Mouse (Mus musculus) embryonic facial prominence, embryonic 11.5 days (tissue): ENCODE results near the gene Lgals1. TPM values are rescaled to one million over a fixed set of nuclear protein-coding genes. Genes with fewer than 3 reads are reported as not detected.

Experiments used
- ATAC-seq: fragments of 200-750 bp; cut with Nextera tagmentation; replicated peaks from 2 replicates; pipeline ENCODE4 v1.8.0; 2017; ENCODE audit warnings: low read depth; ENCODE audit not compliant: insufficient number of reproducible peaks, low FRiP score, low TSS enrichment
- DNase-seq: peaks from one replicate; pipeline ENCODE4 v3.0.0-alpha.2; 2015; ENCODE audit warnings: low spot score
- H3K27ac ChIP-seq: fragments of 300-500 bp; sonication (generic); replicated peaks from 2 replicates; pipeline ENCODE4 v1.5.1; 2014; ENCODE audit warnings: mild to moderate bottlenecking, low read depth, low read length, control low read depth
- H3K27me3 ChIP-seq: fragments of 300-500 bp; sonication (generic); 2 replicates; pipeline ENCODE4 v1.6.1; 2014; ENCODE audit warnings: mild to moderate bottlenecking, low read length, moderate library complexity, mixed read lengths; ENCODE audit not compliant: control insufficient read depth, insufficient read depth
- H3K36me3 ChIP-seq: fragments of 300-500 bp; sonication (generic); replicated peaks from 2 replicates; pipeline ENCODE4 v1.6.1; 2014; ENCODE audit warnings: low read depth, mild to moderate bottlenecking, low read length, moderate library complexity, mixed read lengths; ENCODE audit not compliant: control insufficient read depth, insufficient read depth
- H3K4me1 ChIP-seq: fragments of 300-500 bp; sonication (generic); 2 replicates; pipeline ENCODE4 v1.6.1; 2014; ENCODE audit warnings: low read length, mixed read lengths; ENCODE audit not compliant: control insufficient read depth, insufficient read depth
- H3K4me2 ChIP-seq: fragments of 300-500 bp; sonication (generic); 2 replicates; pipeline ENCODE4 v1.6.1; 2014; ENCODE audit warnings: low read depth, mild to moderate bottlenecking, control low read depth, low read length, moderate library complexity
- H3K4me3 ChIP-seq: fragments of 300-500 bp; sonication (generic); 2 replicates; pipeline ENCODE4 v1.5.1; 2014; ENCODE audit warnings: low read depth, low read length, control low read depth
- H3K9ac ChIP-seq: fragments of 300-500 bp; sonication (generic); replicated peaks from 2 replicates; pipeline ENCODE4 v1.6.1; 2014; ENCODE audit warnings: mild to moderate bottlenecking, control low read depth, low read length
- H3K9me3 ChIP-seq: fragments of 300-500 bp; sonication (generic); replicated peaks from 2 replicates; pipeline ENCODE4 v1.6.1; 2016; ENCODE audit warnings: mild to moderate bottlenecking, low read length, inconsistent platforms, mixed read lengths; ENCODE audit not compliant: control insufficient read depth
- WGBS: fragments of 180-500 bp; shearing (Covaris S2); extraction: QIAGEN DNeasy Blood & Tissue Kit; methylation state at CpG from one replicate; pipeline ENCODE4 v1.1.7; 2014; 5-methylcytosine and 5-hydroxymethylcytosine counted together
- polyA plus RNA-seq: library from polyadenylated mRNA; unstranded; fragments of >200 nt; fragmentation: Nextera tagmentation; extraction: Ambion mirVana; gene quantifications from 2 replicates; pipeline ENCODE4 v1.2.1, GENCODE M21; 2014

Lgals1 gene
- polyA plus RNA-seq, 1 experiment from 2014 or later = 547 TPM

DNA sequence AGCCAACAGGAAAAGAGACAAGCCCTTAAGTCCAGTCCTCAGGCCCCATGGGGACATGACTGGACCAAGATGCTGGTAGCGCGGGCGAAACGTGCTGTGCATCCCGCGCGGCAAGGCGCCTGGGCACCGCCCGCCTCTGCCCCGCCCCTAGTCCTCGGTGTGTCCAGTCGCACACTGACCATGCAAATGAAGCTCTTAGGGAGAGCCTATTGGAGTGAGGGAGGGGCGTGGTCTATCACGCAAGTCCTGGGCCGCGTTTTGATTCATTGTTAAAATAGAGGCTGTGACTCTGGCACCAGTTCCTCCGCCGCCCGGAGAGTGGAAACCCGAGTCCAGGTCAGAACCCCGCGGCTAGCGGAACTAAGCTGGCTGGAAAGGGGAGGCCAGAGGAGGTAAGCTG is 21.1 kb downstream of the Lgals1 start, which contains the start of gene Triobp:
TSS of gene Triobp (plus strand) at position 68 of the 400 bp plus-strand sequence.
- H3K36me3 ChIP-seq = no peaks in the 10 kb centered on the region; the same call in 1 of the 2 replicates
- H3K27me3 ChIP-seq = no peaks in the 10 kb centered on the region
- no peaks in the 10 kb centered on the region for H3K9me3 ChIP-seq
- DNase-seq = peak; percentile 98
- peak within 1 kb of the TSS; percentile 66 for H3K9ac ChIP-seq
- under 1% methylated on average over 24 of the region's 24 CpGs for WGBS
- ATAC-seq = peak; percentile 96
- no peaks in the 10 kb centered on the region; the same call in none of the 2 replicates for H3K4me1 ChIP-seq
- no peak within 1 kb of the TSS for H3K27ac ChIP-seq
- peak within 1 kb of the TSS; percentile 42 for H3K4me2 ChIP-seq
- peak within 1 kb of the TSS; percentile 52 for H3K4me3 ChIP-seq

DNA sequence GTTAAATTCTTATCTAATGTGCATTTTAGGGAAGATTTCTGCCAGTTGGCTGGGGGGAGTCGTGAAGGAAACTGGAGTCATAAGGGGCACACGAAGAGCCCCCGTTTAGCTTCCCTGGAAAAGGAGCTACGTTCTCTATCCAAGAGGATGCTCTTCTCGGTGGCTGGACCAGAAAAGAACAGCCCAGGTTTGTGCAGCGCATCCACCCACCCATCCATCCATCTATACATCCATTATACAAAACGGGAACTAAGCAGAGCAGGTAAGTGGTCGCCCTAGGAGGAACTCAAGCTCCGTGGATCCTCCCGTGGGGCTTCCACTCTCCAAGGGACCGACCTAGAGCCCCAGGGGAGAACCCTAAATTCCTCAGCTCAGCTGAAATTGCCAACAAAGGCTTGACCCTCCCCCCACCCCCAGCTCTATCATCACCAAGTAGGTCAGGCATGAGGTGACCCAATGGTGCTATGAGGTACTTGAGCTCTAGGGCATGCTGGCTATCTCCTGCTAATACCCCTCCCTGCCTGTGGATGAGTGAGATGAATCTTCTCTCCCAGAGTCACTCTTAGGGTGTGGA is 21.7 kb downstream of the Lgals1 start:
- Histone ChIP-seq H3K27me3 (no peaks in the 10 kb centered on the region), H3K9ac (peak overlapping the region; percentile 66), H3K27ac (no peak overlapping the region), H3K9me3 (no peaks in the 10 kb centered on the region), H3K4me3 (peak overlapping the region; percentile 52), H3K36me3 (no peaks in the 10 kb centered on the region; the same call in 1 of the 2 replicates), H3K4me1 (no peaks in the 10 kb centered on the region; the same call in 1 of the 2 replicates), H3K4me2 (peak overlapping the region; percentile 42)
- 6% methylated on average over 11 of the region's 11 CpGs for WGBS
- ATAC-seq = no peak
- no peak for DNase-seq

DNA sequence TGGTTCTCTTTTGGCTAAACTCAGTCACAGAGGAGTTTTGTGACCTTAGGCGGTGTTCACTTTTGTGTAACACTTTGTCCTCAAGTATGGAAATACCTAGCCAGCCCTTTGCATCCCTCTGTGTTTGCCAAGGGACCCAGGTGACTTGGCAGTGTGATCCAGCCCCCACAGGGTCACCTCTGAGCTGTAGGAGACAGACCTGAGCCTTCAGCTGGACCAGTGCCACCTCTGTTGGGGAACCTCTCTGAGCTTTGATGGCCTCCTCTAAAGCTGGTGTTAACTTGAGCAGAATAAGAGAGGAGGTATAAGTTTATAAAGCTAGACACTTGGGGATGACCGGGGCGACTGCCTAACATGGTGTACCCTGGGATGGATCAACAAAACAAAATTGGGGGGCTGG is 22.4 kb downstream of the Lgals1 start:
- Histone ChIP-seq H3K27ac (no peak overlapping the region), H3K4me2 (no peak overlapping the region; the same call in 1 of the 2 replicates), H3K9me3 (no peaks in the 10 kb centered on the region), H3K9ac (no peak overlapping the region; the same call in 1 of the 2 replicates), H3K36me3 (no peaks in the 10 kb centered on the region; the same call in 1 of the 2 replicates), H3K4me3 (no peak overlapping the region), H3K27me3 (no peaks in the 10 kb centered on the region), H3K4me1 (no peaks in the 10 kb centered on the region; the same call in 1 of the 2 replicates)
- DNase-seq (no peak), ATAC-seq (no peak)
- 98% methylated on average over 3 of the region's 3 CpGs for WGBS

DNA sequence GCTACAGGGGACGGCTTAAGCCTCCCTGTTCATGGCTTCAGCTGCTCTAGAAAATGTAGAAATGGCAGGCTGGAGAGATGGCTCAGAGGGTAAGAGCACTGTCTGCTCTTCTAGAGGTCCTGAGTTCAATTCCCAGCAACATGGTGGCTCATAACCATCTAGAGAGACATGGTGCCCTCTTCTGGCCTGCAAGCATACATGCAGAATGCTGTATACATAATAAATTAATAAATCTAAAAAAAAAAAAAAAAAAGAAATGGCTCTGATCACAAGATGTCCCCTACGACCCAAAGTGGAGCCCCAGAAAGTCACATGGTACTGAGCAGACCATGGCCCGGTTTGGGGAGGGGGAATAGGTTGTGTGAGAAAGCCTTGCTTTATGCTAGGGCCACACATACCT is 29.1 kb downstream of the Lgals1 start:
- Histone ChIP-seq H3K36me3 (peaks cover 6% of the 10 kb centered on the region; the same call in 1 of the 2 replicates), H3K9ac (no peak overlapping the region), H3K4me2 (no peak overlapping the region), H3K27ac (no peak overlapping the region), H3K9me3 (no peaks in the 10 kb centered on the region), H3K27me3 (no peaks in the 10 kb centered on the region), H3K4me3 (no peak overlapping the region), H3K4me1 (0 out of 2 replicates have a peak, but pooled peaks cover 2% of the 10 kb centered on the region)
- 86% methylated on average over 3 of the region's 3 CpGs for WGBS
- ATAC-seq (no peak), DNase-seq (no peak)

DNA sequence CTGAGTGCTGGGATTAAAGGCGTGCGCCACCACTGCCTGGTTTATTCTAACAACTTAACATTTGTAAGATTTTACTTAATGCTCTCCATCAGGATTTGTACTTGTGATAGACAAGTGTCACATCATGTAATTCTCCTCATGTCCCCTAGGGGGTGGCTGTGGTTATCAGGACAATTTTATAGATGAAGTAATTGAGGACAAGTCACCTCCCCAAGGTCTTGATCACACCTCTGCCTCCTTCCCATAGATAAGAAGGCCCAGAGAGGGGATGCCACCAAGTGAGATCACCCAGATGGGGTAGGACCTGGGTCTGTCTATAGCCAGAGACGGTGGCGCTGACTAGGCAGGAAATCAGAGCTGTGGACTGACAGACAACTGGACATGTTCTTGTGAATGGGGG is 29.8 kb downstream of the Lgals1 start:
- peaks cover 6% of the 10 kb centered on the region; the same call in 1 of the 2 replicates for H3K36me3 ChIP-seq
- no peak for ATAC-seq

DNA sequence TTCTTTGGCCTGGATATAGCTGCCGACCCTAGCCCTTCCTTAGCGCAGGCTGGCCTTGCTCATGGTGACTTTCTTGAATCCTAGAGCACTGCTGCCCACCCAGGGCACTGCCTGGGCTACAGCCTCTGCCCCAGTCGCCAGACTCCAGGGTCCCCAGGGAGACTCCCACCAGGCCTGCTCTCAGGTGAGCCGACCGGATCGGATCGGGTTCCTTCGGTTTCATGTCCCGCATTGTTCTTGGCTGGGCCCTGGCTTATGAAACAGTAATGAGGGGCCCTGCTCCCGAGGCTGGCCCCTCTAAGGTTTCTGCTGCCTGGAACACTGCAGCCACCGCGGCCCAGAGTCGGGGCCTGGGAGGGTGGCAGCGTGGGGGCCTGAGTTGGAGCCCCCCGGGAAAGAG is 30.5 kb downstream of the Lgals1 start:
- H3K27me3 ChIP-seq = no peaks in the 10 kb centered on the region
- WGBS = 63% methylated on average over 15 of the region's 15 CpGs
- peak overlapping the region; percentile 47; the same call in 1 of the 2 replicates for H3K27ac ChIP-seq
- ATAC-seq (0 out of 2 replicates have a peak, but pooled peaks have one; percentile 15), DNase-seq (no peak)
- H3K4me2 ChIP-seq = no peak overlapping the region; the same call in 1 of the 2 replicates
- no peak overlapping the region for H3K4me3 ChIP-seq
- H3K9ac ChIP-seq = peak overlapping the region; percentile 28; the same call in 1 of the 2 replicates
- no peaks in the 10 kb centered on the region for H3K9me3 ChIP-seq
- H3K4me1 ChIP-seq = 0 out of 2 replicates have a peak, but pooled peaks cover 2% of the 10 kb centered on the region
- H3K36me3 ChIP-seq = peaks cover 6% of the 10 kb centered on the region; the same call in 1 of the 2 replicates

More for the DNA sequence above, 29.8 kb downstream of the Lgals1 start:
- Histone ChIP-seq H3K9me3 (no peaks in the 10 kb centered on the region), H3K27ac (no peak overlapping the region), H3K4me3 (no peak overlapping the region), H3K4me2 (no peak overlapping the region), H3K4me1 (0 out of 2 replicates have a peak, but pooled peaks cover 2% of the 10 kb centered on the region), H3K9ac (no peak overlapping the region), H3K27me3 (no peaks in the 10 kb centered on the region)
- peak; percentile 39 for DNase-seq
- WGBS = 79% methylated on average over 4 of the region's 4 CpGs

DNA sequence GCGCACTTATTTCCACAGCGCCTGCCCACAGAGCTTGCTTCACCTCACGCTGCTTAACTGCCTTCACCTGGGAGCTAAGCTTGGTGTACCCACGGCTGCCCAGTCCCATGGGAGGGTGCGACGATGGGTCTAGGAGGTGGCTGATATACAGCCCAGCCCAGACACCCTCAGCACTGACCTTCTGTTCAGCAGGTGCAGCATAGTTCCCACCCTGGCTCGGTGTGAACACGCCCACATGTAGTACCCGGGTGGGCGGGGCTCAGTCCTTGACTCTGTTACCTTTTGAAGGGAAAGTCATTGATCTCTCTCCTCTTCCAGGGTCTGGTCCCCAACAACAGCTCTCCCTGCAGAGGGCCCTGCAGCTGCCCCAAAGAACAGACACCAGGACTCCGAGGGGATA is 33.0 kb downstream of the Lgals1 start:
- Histone ChIP-seq H3K27me3 (no peaks in the 10 kb centered on the region), H3K27ac (no peak overlapping the region), H3K9me3 (no peaks in the 10 kb centered on the region), H3K4me2 (no peak overlapping the region), H3K4me1 (0 out of 2 replicates have a peak, but pooled peaks cover 2% of the 10 kb centered on the region), H3K36me3 (peaks cover 6% of the 10 kb centered on the region; the same call in 1 of the 2 replicates), H3K4me3 (no peak overlapping the region), H3K9ac (no peak overlapping the region)
- 92% methylated on average over 11 of the region's 11 CpGs for WGBS
- DNase-seq = no peak
- ATAC-seq = no peak

DNA sequence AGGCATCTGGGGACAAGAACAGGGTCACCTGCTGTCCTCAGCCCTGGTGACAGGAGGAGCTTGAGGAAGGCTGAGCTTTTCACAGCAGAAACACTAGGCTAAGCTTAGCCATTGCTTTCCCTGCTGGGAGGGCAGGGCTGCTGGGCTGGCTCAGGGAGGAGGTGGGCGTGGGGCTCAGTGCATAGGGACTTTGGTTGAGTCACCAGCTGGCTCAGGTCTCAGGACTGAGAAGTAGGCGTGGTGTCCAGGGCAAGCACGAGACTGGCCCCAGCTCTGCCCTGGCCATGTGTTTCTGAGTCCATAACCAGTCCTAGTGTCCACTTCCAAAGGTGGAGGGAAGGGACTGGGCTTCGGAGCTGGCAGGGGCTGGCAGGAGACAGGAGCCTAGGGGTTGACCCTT is 33.6 kb downstream of the Lgals1 start:
- Histone ChIP-seq H3K4me1 (0 out of 2 replicates have a peak, but pooled peaks cover 2% of the 10 kb centered on the region), H3K9ac (no peak overlapping the region), H3K36me3 (peaks cover 6% of the 10 kb centered on the region; the same call in 1 of the 2 replicates), H3K27me3 (no peaks in the 10 kb centered on the region), H3K27ac (no peak overlapping the region), H3K4me2 (no peak overlapping the region), H3K9me3 (no peaks in the 10 kb centered on the region), H3K4me3 (no peak overlapping the region)
- no peak for ATAC-seq
- no peak for DNase-seq
- 81% methylated on average over 3 of the region's 4 CpGs for WGBS
